Mouse (Mus musculus): Measurements from ENCODE around the gene Sema6c. TPM values are rescaled to one million over a fixed set of nuclear protein-coding genes. Genes with fewer than 3 reads are reported as not detected.
"Not testable (repeated sequence)": the region's sequence is repeated elsewhere in the genome, so short reads cannot be mapped to it uniquely, and the experiment has no call there.

Gene Sema6c
- total RNA-seq, 2 experiments from 2014 or later, result 20.2 to 21.0 TPM

DNA sequence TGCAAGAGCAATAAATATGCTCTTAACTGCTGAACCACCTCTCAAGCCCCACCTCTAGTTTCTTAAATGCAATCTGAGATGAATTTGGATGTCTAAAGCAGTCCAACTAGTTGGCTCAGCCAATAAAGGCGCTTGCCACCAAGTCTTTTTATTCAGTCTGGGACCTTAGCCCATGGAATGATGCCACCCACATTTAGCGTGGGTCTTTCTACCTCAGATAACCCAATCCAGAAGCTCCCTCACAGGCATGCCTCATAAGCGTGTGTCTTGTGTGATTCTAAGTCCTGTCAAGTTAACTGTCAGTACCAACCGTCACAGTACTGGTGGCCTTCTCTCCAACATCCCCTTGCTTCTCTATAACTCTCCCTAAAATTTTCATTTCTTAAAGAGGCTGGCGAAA lies 18.7 kb downstream of the Sema6c start:
- intact Hi-C loops (cut with DNase I), result no loop called here
- DNase-seq (ENCODE audit: low spot score in 2 of 2), result peak in 1 of 2 experiments; percentile 24

GRCm38 (mm10) chr3:95179890-95180289 lies 19.6 kb downstream of the Sema6c start:
- no peak for DNase-seq (ENCODE audit: low spot score in 2 of 2)
- intact Hi-C loops (cut with DNase I), result no loop called here

- intact Hi-C loops (cut with DNase I), result no loop called here
- no peak for DNase-seq (ENCODE audit: low spot score in 2 of 2)
Measured at GRCm38 (mm10) chr3:95181841-95182240, 21.6 kb downstream of the Sema6c start.

- DNase-seq (ENCODE audit: low spot score in 2 of 2), result no peak
- intact Hi-C loops (cut with DNase I), result no loop called here
Measured at GRCm38 (mm10) chr3:95184796-95185577, 24.7 kb downstream of the Sema6c start.

DNA sequence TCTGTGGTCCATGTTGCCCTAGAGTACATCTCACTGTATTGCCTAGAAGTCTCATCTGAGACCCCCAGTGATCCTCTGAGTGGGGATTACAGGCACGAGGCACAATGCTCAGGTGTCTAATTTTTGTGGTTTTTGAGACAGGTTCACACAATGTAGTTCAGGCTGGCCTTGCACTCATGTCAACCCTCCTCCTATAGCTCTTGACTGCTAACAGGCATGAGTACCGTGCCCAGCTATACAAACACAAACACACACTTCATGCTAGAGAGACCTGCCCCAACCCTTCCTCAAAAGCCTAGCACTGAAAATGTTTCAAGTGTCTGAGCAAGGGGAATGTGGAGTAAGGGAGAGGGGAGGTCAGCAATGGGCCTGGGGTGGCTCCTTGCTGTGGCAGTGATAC lies 25.8 kb downstream of the Sema6c start:
- intact Hi-C loops (cut with DNase I), result no loop called here
- DNase-seq (ENCODE audit: low spot score in 2 of 2), result no peak

DNA sequence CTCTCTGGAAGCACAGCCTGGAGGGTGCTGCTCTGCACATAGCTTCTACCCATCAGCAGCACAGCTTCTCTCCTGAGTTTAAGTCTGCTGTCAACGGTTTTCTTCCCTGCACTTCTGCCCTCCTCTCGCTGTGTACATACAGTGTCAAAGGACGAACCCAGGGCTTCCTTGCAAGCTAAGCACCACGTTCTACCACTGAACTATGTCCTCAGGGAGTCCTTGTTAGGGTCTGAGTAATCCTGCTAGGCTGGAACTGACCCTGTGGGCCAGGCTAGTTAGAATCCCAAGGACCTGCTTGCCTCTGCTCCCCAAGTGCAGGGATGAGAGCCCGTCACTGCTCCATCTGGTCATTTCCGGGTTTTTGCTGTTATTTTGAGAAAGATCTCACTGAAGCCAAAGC lies 26.6 kb downstream of the Sema6c start:
- DNase-seq (ENCODE audit: low spot score in 2 of 2), result no peak
- intact Hi-C loops (cut with DNase I), result no loop called here

GRCm38 (mm10) chr3:95194721-95195135 lies 34.5 kb downstream of the Sema6c start:
- no peak for DNase-seq (ENCODE audit: low spot score in 2 of 2)
- intact Hi-C loops (cut with DNase I), result no loop called here

GRCm38 (mm10) chr3:95195772-95196171 lies 35.5 kb downstream of the Sema6c start:
- intact Hi-C loops (cut with DNase I), result no loop called here
- no peak for DNase-seq (ENCODE audit: low spot score in 2 of 2)

GRCm38 (mm10) chr3:95199101-95199500 lies 38.8 kb downstream of the Sema6c start:
- intact Hi-C loops (cut with DNase I), result no loop called here
- DNase-seq (ENCODE audit: low spot score in 2 of 2), result no peak

DNA sequence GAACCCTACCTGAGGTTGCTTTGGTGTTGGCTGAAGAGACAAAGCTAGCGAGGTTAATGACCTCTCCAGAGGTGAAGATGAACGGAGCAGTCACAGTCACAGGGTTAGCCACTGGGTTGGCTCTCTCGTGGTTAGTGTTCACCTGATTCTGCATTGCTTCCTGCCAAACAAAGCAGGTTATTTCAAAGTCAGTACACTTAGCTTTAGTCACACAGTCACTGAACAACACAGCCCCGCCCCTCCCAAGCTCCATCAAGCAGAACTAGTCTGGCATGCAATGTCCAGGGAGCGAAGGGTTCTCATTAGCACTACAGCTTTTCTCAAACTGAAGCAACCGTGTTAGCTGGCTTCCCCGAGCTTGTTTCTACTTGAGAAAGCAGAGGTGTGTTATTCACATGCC lies 39.9 kb downstream of the Sema6c start:
- no peak for DNase-seq (ENCODE audit: low spot score in 2 of 2)
- intact Hi-C loops (cut with DNase I), result no loop called here

DNA sequence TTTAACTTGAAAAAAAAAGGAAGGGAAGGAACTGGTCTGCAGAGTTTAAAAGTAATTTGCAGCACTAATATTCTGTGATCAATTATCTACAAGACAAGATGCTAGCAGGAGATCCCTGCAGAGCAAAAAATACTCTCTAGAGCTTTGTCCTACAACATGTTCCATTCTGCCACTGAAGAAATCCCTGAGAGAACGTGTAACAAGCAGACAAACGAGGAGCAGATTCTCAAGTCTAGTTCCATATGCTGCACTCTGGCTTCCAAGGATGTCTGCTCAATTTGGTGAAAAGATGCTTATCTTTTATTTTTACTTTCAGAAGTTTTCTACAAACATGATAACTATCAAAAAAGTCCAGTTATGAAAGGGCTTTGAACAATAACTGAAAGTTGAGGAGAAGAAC lies 40.3 kb downstream of the Sema6c start:
- DNase-seq (ENCODE audit: low spot score in 2 of 2), result no peak
- intact Hi-C loops (cut with DNase I), result no loop called here

DNA sequence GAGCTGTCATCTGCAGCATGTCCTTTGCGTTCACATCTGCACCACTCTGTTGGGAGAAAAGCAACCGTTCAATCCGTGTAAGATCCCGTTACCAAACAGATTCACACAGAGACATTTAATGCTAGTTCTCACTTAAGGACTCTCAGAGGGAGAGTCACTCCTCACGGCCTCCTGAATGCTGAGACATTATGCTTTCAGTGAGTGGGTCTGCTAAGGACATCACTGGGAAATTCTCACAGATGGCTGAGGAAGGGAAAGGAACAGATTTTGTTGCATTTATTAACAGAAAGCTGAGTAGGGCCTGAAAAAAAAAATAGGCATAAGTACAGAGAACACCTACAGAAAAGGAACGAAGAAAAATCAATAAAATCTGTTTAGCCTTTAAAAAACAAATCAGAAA lies 43.6 kb downstream of the Sema6c start:
- intact Hi-C loops (cut with DNase I), result no loop called here
- DNase-seq (ENCODE audit: low spot score in 2 of 2), result no peak

- DNase-seq (ENCODE audit: low spot score in 2 of 2), result no peak
- intact Hi-C loops (cut with DNase I), result no loop called here
Measured at GRCm38 (mm10) chr3:95208286-95208685, 48.0 kb downstream of the Sema6c start.

DNA sequence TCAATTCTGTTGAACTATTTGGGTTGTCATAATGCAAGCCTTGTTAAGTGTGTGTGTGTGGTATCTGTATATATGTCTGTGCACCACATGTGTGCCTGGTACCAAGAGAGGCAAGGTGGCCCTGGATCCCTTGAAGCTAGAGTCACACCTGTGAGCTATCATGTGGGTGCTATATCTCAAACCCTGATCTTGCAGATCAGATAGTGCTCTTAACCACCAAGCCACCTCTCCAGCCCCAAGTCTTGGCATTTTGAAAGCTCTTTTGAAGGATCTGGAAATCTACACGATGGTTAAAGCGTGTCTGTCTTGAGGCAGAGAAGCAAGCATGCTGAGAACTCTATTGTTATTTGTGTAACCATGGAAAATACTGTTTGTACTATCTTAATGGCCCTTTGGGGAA lies 50.3 kb downstream of the Sema6c start:
- DNase-seq (ENCODE audit: low spot score in 2 of 2), result no peak
- intact Hi-C loops (cut with DNase I), result no loop called here

GRCm38 (mm10) chr3:95212889-95213608 lies 52.8 kb downstream of the Sema6c start:
- DNase-seq (ENCODE audit: low spot score in 2 of 2); intact Hi-C loops (cut with DNase I): not testable (repeated sequence)

DNA sequence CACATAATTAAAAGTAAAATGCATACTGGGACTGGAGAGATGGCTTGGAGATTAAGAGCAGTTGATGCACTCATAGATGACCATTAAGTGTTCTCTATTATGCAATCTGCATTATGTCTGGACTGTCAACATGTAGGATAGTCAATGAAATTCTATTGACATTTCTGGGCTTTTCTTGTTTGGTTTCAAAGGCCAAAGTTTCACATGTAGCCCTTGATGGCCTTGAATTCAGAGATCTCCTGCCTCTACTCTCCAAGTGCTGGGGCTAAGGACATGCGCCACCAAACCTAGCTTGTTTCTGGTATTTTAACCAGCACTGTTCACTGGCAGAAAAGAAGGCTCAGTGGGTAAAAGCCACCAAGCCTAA lies 53.3 kb downstream of the Sema6c start:
- no peak for DNase-seq (ENCODE audit: low spot score in 2 of 2)
- intact Hi-C loops (cut with DNase I), result no loop called here

DNA sequence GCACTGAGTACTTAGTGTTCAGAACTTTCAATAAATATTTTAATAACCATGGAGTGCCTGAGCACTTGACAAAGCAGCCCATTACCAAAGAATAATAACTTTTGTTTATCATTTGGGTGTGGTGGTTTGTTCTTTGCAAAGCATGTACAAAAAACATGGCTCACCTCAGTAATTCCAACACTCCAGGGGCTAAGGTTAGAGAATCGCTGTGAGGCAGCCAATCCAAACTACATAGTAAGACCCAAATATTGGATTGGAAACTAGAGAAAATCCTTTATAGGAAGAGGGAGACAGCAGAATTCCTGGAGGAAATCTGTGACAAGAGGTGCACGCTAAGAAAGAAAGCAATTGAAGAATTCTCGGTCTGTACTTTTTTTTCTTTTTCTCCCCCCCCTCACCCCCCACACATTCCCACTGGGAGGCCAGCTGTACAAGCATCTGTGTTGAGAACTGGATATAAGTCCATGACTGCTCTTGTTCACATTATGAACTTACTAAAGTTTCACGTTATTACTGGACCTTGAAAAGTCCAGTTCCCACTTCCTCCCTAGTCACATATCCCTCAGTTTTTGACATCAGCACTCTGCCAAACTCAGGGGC lies 56.5 kb downstream of the Sema6c start:
- DNase-seq (ENCODE audit: low spot score in 2 of 2), result no peak
- intact Hi-C loops (cut with DNase I), result loop anchor here (1.0 to 2.0 kb wide), 3 partner anchors 14 to 74 kb away; partner anchors contain the start of gene Tnfaip8l2

DNA sequence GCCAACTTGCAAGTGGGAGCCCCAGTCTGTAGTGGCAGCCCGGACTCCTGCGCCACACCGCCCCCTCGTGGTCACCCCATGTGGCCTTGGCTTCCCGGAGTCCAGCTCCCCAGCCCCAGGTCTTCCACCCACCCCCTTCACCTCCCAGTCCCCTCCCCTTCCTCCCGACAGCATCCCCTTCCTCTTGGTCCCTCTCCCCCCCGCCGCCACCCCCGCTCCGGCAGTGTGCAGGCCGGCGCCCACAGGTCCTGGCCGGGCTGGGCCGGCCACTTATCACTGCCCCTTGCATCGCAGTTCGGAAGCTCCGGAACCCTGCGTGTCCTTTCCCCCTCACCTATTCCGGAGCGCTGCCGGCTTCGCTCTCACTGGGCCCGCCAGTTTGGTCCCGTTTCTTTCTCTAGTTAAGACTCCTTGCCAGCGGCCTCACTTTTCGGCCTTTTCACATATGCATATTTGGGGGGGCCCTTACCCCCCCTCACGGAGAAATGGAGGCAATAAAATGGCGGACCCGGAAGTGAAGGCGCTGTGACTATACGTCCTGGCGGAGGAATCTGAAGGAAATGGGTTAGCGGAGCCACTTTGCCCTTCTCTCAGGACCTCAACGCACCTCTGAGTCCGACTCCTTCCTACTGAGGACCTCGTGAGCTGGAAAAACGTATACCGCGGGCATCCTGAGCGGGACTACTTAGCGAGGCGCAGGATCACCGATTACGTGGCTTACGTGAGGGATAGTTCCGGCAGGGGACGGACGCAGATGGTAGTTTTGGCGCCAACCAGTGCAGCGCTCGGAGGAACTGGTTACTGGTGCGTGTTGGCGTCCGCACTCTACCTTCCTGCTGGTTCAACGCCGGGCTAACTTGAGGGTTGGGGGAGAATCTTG lies 57.2 kb downstream of the Sema6c start, which contains the start of gene Gabpb2:
Gene Gabpb2 (minus strand): TSS at position 662 of the 880 bp plus-strand sequence.
- DNase-seq (ENCODE audit: low spot score in 2 of 2), result peak; percentile 89 to 91
- intact Hi-C loops (cut with DNase I), result loop anchor here (1.0 to 2.0 kb wide), 3 partner anchors 13 to 75 kb away; partner anchors contain the start of gene Tnfaip8l2

- intact Hi-C loops (cut with DNase I), result no loop called here
- DNase-seq (ENCODE audit: low spot score in 2 of 2), result no peak
Measured at GRCm38 (mm10) chr3:95218466-95219137, 58.3 kb downstream of the Sema6c start.

Measured in left cerebral cortex, postnatal 36 days (tissue).